Mouse (Mus musculus): ENCODE data around the gene Jup. TPM values are rescaled to one million over a fixed set of nuclear protein-coding genes. Genes with fewer than 3 reads are reported as not detected.

The Jup gene
- total and polyA plus RNA-seq, 3 experiments, result 234 to 318 (median 237) TPM

- intact Hi-C loops (cut with DNase I), result no loop called here
- H3K27ac ChIP-seq, result no peak overlapping the region
- TF ChIP-seq CTCF (IDR thresholded peaks at IDR 0.05), result no peak
- no peak for TF ChIP-seq POLR2A (IDR thresholded peaks at IDR 0.05; ENCODE audit: insufficient read depth, low read depth, low read length)
- TF ChIP-seq EP300 (IDR thresholded peaks at IDR 0.05; ENCODE audit: insufficient read depth, low read depth, low read length), result no peak
- no peak for DNase-seq
- no peaks in the 10 kb centered on the region for H3K79me2 ChIP-seq (replicated peaks; ENCODE audit: control insufficient read depth, insufficient read depth, low read length)
- no peaks in the 10 kb centered on the region for H3K36me3 ChIP-seq (ENCODE audit: control insufficient read depth, insufficient read depth, low read length)
- H3K9ac ChIP-seq (ENCODE audit: low read depth, low read length), result no peak overlapping the region
- peaks cover 7% of the 10 kb centered on the region for H3K4me1 ChIP-seq (ENCODE audit: control insufficient read depth, insufficient read depth, low read length)
- WGBS, result 80% methylated on average over 11 of the region's 11 CpGs
- no peaks in the 10 kb centered on the region for H3K27me3 ChIP-seq (ENCODE audit: control insufficient read depth, insufficient read depth, low read length)
- no peak overlapping the region for H3K4me3 ChIP-seq
These were observed 14.2 kb upstream of the Jup start for GRCm38 (mm10) chr11:100411736-100412135.

DNA sequence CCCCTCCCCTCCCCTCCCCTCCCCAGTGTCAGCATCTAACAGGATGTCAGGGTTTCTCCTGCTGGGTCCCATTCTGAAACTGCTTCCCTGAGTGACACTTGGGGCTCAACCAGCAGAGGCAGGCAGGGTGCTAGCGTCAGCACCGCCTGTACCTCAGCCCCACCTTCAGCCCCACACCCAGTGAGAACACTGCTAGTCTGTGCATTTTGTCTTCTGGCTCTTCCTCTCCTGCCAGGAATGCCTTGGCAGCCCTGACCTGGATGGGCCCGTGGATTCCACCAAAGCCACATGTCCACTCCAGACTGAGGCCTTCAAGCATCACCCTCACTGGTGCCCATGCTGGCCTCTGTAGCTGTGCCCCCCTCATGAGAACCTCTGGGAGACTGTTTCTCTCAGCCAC is 12.1 kb upstream of the Jup start:
- H3K79me2 ChIP-seq (replicated peaks; ENCODE audit: control insufficient read depth, insufficient read depth, low read length), result no peaks in the 10 kb centered on the region
- no peak for DNase-seq
- WGBS, result 70% methylated on average over 3 of the region's 3 CpGs
- H3K36me3 ChIP-seq (ENCODE audit: control insufficient read depth, insufficient read depth, low read length), result no peaks in the 10 kb centered on the region
- peaks cover 5% of the 10 kb centered on the region; the same call in 1 of the 2 replicates for H3K4me1 ChIP-seq (ENCODE audit: control insufficient read depth, insufficient read depth, low read length)
- H3K4me3 ChIP-seq, result no peak overlapping the region
- no peak overlapping the region for H3K27ac ChIP-seq
- H3K27me3 ChIP-seq (ENCODE audit: control insufficient read depth, insufficient read depth, low read length), result no peaks in the 10 kb centered on the region
- H3K9ac ChIP-seq (ENCODE audit: low read depth, low read length), result no peak overlapping the region
- intact Hi-C loops (cut with DNase I), result no loop called here
- TF ChIP-seq EP300 (IDR thresholded peaks at IDR 0.05; ENCODE audit: insufficient read depth, low read depth, low read length) (no peak), POLR2A (IDR thresholded peaks at IDR 0.05; ENCODE audit: insufficient read depth, low read depth, low read length) (no peak), CTCF (IDR thresholded peaks at IDR 0.05) (no peak)

- no peak for DNase-seq
- Histone ChIP-seq H3K4me3 (no peak overlapping the region), H3K27ac (no peak overlapping the region), H3K36me3 (ENCODE audit: control insufficient read depth, insufficient read depth, low read length) (no peaks in the 10 kb centered on the region), H3K79me2 (replicated peaks; ENCODE audit: control insufficient read depth, insufficient read depth, low read length) (no peaks in the 10 kb centered on the region), H3K27me3 (ENCODE audit: control insufficient read depth, insufficient read depth, low read length) (no peaks in the 10 kb centered on the region), H3K4me1 (ENCODE audit: control insufficient read depth, insufficient read depth, low read length) (peaks cover 6% of the 10 kb centered on the region), H3K9ac (ENCODE audit: low read depth, low read length) (no peak overlapping the region)
- 93% methylated on average over 12 of the region's 12 CpGs for WGBS
- intact Hi-C loops (cut with DNase I), result loop anchor here (1.0 kb wide), 1 partner anchor 47 kb away; no protein-coding TSS in a partner anchor
- TF ChIP-seq CTCF (IDR thresholded peaks at IDR 0.05), result no peak
- TF ChIP-seq EP300 (IDR thresholded peaks at IDR 0.05; ENCODE audit: insufficient read depth, low read depth, low read length), result no peak
- TF ChIP-seq POLR2A (IDR thresholded peaks at IDR 0.05; ENCODE audit: insufficient read depth, low read depth, low read length), result no peak
These were observed 11.4 kb upstream of the Jup start for GRCm38 (mm10) chr11:100408835-100409462.

DNA sequence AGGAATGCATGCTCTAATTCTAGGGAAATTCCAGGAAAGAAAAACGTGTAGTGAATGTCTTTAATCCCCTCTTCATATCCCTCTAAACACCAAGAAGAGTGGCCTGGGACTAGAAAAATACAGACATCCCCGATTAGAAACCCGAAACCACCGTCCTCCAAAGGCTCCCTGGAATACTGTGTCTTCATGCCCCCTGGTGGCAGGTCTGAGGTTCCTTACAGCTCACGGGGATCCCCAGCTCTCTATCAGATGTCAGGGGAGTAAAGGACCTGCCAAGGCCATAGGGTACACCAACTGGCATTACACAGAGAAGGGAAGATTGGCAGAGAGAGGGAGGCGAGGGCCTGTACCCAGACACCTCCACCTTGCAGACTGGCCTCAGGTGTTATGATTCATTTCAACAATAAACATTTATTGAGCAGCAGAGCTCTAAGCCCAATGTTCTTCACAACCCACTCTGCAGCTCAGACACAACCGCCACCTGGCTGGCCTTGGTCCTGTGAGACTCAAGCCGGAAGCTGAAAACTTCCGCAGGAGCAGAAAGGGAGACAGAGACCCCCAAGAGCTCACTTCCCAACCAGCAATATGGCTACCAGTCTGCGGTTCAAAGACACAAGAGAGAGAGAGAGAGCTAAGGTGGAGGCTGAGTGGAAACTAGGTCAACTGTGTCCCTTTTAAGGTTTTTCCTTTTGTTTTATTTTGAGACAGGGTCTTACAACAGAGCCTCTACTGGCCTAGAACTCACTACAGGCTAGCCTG is 10.7 kb upstream of the Jup start:
- H3K27me3 ChIP-seq (ENCODE audit: control insufficient read depth, insufficient read depth, low read length), result no peaks in the 10 kb centered on the region
- H3K4me3 ChIP-seq, result no peak overlapping the region
- intact Hi-C loops (cut with DNase I), result loop anchor here (1.0 kb wide), 1 partner anchor 46 kb away; no protein-coding TSS in a partner anchor
- no peak overlapping the region for H3K9ac ChIP-seq (ENCODE audit: low read depth, low read length)
- peaks cover 8% of the 10 kb centered on the region for H3K4me1 ChIP-seq (ENCODE audit: control insufficient read depth, insufficient read depth, low read length)
- 38% methylated on average over 10 of the region's 10 CpGs for WGBS
- peak; percentile 73 to 78 for DNase-seq
- TF ChIP-seq POLR2A (IDR thresholded peaks at IDR 0.05; ENCODE audit: insufficient read depth, low read depth, low read length) (no peak), CTCF (IDR thresholded peaks at IDR 0.05) (peak; percentile 94; the same call in 1 of the 2 replicates), EP300 (IDR thresholded peaks at IDR 0.05; ENCODE audit: insufficient read depth, low read depth, low read length) (peak; percentile 90; the same call in 1 of the 2 replicates)
- H3K36me3 ChIP-seq (ENCODE audit: control insufficient read depth, insufficient read depth, low read length), result no peaks in the 10 kb centered on the region
- H3K27ac ChIP-seq, result no peak overlapping the region
- no peaks in the 10 kb centered on the region for H3K79me2 ChIP-seq (replicated peaks; ENCODE audit: control insufficient read depth, insufficient read depth, low read length)

- no peak for DNase-seq
- H3K27ac ChIP-seq, result no peak overlapping the region
- H3K36me3 ChIP-seq (ENCODE audit: control insufficient read depth, insufficient read depth, low read length), result no peaks in the 10 kb centered on the region
- WGBS, result 75% methylated on average over 5 of the region's 5 CpGs
- H3K4me1 ChIP-seq (ENCODE audit: control insufficient read depth, insufficient read depth, low read length), result peaks cover 10% of the 10 kb centered on the region
- no peaks in the 10 kb centered on the region for H3K27me3 ChIP-seq (ENCODE audit: control insufficient read depth, insufficient read depth, low read length)
- no peak overlapping the region for H3K4me3 ChIP-seq
- TF ChIP-seq CTCF (IDR thresholded peaks at IDR 0.05), result no peak
- no peak for TF ChIP-seq POLR2A (IDR thresholded peaks at IDR 0.05; ENCODE audit: insufficient read depth, low read depth, low read length)
- TF ChIP-seq EP300 (IDR thresholded peaks at IDR 0.05; ENCODE audit: insufficient read depth, low read depth, low read length), result no peak
- no peak overlapping the region for H3K9ac ChIP-seq (ENCODE audit: low read depth, low read length)
- intact Hi-C loops (cut with DNase I), result no loop called here
- H3K79me2 ChIP-seq (replicated peaks; ENCODE audit: control insufficient read depth, insufficient read depth, low read length), result no peaks in the 10 kb centered on the region
These were observed 9.6 kb upstream of the Jup start for GRCm38 (mm10) chr11:100406995-100407705.

All from heart, adult 2 months (tissue).